Mouse (Mus musculus): ENCODE measurements around the gene Cox20.
A peak's percentile ranks its signal among the peaks of the same experiment; 100 is the strongest.
"Not testable (repeated sequence)": the region's sequence is repeated elsewhere in the genome, so short reads cannot be mapped to it uniquely, and the experiment has no call there.

Cox20 gene

DNA sequence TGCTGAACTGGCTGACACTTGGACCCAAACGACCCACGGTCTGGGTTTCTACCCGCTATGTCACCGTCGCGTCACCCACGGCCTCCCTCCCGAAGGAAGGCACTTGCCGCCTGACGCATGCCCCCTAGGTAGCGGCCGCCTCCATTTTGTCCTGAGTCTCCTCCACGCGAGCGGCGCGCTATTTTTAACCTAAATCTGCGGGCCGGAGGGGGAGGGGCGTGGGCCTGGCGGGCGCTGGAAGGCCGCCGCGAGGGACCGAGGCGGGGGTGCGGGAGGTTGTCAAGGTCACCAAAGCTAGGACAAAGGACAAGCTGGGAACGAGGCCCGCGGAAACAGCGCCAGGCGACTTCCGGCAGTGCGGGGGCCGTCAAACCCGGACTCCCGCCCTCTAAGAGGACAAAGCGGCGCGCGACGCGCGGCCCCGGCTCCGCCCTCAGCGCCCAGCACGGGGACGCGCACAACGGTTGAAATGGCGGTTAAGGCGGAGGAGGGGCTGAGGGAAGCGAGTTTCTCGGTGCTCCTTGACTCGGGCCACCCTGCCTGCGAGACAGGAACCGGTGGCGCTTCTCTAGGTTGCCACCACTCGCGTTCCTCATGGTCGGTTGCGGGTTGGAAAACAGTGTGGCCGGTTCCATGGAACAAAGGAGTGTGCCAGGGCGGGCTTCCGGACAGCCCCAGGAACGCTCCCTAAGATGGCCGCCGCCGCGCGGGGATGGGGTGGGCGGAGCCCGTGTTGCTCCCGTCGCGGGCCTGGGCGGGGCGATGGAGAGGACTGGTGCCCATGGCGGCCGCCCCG is at the start of gene Cox20:
TSS of gene Cox20 (plus strand) at position 742 of the 796 bp plus-strand sequence.
- DNase-seq, result peak; percentile 97

DNA sequence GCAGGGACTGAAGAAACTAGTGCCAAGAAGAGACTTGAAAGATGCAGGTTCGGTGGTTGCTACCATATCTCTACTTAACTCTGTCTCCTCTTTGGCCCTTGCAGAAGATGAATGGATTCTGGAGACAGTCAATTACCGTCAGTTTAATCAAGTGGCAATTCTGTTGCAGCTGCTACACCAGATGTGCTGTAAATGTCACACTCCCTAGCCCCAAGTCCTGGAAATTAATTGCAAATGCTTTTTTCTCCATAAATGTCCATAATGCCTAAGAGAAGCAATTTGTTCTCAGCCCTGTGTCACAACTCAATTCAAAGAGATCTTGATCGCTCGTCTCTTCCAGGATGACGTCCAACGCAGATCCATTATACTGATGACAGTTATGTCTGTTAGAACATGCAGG is 48.3 kb upstream of the Cox20 start:
- no peak for DNase-seq

DNA sequence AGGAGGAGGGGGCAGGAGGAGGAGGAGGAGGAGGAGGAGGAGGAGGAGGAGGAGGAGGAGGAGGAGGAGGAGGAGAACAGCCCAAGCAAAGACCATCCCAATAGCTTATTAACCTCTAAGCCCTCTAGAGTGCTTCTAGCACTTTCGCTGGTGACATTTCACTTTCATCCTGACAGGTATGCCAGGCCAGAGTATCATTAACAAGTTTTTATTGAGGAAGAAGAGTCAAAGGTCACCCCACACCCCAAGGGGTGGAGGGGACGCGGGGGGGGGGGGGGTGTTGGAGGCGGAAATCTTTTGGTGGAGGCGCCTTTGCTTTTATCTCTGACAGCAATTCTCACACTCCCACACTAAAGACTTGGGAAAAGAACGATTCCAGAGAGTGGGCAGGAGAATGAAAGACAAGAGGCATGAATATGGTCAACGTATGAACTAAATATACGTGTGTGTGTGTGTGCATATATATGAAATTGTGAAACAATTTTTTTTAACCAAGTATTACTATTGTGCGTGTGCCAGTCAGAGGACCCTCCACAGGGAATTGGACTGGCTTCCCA is 43.7 kb upstream of the Cox20 start:
- DNase-seq, result peak; percentile 6

DNA sequence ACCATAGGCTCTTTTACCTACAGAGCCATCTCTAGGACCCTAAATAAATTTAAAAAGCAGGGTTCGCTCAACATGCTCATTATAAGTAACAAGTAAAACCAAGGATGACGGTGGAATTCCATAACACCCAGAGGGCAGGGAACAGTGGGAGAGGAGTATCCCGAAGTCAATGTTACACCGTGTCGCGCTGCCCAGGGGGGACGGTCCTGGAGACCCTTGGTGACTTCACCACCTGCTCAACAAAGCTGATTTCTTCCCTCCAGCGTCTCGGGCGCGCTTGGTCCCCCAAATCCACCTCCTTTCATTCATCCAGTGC is 43.2 kb upstream of the Cox20 start:
- DNase-seq, result no peak

DNA sequence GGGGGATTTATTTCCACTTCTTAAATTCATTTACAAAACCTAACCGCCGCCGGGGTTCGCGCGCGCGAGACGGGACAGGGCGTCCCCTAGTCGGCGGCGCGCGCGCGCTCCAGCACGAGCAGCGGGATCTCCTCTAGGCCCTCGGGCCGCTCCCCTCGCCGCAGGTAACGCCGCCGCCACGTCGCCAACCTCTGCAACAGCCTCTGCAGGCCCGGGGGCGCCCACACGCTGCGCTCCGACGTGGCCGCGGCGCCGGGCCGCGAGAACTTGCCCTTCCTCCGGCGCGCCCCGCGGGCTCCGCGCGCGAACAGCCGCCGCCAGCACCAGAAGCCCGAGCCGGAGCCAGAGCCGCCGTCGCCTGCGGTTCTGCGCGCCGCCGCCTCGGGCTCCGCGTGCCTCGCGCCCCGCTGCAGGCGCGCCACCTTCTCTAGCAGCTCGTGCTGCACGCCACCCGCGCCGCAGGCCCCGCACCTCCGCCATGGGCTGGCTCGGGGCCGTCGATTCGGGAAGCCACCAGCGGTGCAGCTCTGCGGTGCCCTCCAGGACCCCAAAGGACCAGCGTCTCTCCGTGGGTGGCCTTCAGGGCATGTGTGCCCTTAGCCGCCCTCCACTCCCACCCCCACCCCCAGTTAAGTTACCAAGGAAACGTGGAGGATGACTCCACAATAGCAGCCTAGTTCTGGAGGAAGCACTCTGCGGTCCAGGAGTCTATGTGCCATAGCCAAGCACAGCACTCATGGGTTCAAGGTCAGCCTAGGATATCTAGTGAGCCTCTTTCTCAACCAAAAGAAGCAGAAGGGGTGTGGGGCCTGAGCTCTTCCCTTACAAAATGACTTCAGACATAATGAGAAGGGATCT is 42.6 kb upstream of the Cox20 start:
- DNase-seq, result peak; percentile 65

DNA sequence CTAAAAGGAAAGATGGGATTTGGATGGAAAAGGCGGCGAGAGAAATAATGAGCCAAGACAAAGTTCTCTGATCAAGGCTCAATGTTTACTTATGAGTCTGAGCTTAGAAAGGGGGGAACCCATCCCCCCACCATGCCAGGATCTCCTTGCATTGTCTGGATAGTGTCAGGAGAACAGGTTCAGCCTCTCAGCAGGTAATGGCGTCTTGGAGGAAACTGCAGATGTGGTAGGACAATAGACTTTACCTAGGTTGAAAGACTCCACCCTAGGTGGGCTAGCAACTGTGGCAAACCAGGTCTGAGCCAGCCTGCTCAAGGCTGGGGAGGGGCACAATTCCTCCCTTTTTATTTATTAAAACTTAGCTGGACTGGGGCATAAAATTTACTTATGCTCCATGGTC is 35.6 kb upstream of the Cox20 start:
- not testable (repeated sequence) for DNase-seq

DNA sequence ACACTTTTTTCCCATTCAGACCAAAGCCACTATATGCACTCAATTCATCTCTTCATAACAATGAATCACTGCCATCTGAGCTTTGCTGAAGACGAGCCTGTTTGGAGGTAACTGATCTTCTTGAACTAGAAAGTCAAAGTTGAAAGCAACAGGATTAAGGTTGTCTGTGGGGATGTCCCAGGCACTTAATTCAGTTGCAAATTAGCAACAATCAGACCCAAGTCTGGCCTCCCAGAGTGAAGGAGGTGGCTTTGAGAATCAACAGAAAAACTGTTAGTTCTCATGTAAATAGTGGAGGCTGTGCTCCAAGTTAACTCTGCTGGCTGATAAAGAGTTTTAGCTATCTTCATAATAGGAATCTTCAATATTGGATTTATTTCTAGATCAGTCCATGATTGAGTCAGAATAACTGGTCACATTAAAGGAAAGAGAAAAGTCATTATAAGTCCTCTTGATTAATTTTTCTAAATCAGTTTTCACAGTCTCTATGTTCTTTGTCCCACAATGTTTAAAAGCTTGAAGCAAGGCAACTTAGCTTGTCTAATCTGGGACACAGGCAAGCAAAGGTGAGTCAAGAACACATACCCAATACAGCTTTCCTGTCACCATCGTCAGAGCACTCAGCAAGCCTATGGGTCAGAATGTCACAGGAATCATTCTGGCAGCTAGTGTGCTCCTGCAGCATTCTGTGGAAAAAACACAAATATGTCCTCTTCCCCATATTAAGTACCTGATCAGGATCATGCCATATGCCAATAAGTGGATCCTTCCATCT is 34.8 kb upstream of the Cox20 start:
- DNase-seq, result no peak

DNA sequence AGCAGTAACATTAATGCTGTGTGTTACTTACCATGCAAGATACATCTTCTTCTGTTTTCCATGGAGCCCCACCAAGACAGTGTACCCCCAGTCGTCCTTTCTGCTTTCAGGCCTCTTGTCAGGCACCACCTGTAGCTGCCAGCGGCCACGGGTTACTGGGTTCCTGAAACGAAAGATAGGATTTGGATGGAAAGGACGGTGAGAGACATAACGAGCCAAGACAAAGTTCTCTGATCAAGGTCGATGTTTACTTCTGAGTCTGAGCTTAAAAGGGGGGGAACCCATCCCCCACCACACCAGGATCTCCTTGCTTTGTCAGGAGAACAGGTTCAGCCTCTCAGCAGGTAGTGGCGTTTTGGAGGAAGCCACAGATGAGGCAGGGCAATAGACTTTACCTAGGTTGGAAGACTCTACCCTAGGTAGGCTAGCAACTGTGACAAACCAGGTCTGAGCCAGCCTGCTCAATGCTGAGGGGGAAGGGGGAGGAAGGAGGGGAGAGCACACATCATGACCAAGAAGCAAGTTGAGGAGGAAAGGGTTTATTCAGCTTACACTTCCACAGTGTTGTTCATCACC is 31.2 kb upstream of the Cox20 start:
- DNase-seq, result no peak

DNA sequence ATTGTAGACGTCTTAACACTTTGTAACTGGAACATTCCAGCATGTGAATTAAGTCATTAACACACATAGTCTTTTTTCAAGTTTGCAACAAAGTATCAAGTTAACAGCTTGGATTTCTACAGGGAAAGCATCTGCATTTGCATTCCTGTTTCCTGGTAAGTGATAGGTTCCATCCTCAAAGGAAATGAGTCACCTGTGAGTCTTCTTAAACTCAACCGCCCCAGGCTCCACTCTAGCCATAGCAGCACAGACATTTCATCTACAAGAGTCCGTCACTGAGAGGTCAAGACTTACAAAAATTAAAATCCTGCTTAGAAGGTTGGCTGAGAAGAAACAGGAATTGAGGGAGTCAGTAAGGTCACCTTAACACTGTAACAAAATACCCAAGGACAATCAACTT is 27.2 kb upstream of the Cox20 start:
- no peak for DNase-seq

DNA sequence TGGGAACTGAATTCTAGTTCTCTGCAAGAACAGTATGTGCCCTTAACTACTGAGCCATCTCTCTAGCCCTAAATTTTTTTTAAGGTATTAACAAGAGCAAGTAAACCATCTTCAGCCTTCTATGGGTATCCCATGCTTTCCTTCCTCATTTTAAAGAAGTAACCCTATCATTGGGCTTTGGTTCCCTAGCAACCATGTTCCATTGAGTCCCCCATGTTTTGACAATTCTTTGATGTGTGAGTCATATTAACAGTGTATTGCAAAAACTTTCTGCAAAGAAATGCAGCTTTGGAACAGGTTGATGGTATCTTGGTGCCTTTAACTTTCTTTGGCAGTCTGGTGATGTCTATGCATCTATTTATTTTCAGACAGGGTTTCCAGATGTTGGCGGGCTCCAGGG is 24.9 kb upstream of the Cox20 start:
- no peak for DNase-seq

DNA sequence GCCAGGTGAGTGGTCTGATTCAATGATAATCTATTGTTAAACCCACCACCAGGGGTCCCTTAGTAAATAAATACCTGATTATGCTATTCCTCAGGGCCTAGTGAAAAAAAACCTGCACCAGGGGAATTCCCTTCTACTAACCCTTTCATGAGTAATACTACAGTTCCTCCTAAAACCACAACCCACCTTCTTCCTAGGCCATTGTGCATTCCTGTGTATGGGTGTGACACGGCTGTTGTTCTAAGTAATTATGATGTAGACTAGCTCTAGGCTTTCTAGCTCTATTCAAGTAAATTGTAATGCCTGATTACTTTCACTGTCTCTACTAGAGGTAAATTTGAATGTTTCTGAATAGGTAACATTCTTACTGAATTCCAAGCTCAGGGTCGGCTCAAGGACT is 17.7 kb upstream of the Cox20 start:
- DNase-seq, result not testable (repeated sequence)

DNA sequence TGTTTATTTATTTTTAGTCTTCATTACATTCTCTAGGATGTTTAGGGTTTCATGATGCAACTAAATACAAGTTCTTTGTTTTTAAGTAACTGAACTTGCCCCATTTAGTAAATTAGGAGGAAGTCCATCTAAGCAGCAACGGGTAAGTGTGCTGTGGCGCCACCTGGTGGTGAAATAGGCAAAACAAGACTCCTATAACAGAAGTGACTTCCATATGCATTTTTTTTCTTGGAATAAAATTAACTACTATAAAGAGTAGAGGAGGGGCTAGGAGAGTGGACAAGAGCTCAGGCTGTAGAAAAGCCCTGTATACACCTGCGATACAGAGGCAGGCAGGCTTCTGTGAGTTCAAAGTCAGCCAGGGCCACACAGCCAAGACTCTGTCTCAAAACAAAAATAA is 15.5 kb upstream of the Cox20 start:
- peak; percentile 79 for DNase-seq

DNA sequence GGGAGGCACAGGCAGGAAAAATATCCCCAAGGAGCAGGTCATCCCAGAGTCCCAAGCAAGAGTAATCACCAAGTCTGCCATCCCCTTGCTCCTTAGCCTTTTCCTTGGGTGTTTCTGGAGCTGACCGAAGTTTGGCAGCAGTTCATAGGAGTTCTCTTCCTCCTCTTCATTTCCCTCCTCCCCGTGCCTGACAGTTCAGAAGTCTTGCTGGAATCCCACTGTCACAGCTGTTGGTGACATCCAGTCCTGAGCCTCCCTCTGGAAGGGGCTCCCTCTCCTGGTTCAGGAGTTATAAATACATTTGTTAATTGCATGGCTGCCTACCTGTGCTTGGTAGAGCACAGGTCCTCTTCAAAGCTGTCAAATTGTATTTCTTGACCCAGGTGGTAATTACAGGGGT is 9.4 kb upstream of the Cox20 start:
- no peak for DNase-seq

DNA sequence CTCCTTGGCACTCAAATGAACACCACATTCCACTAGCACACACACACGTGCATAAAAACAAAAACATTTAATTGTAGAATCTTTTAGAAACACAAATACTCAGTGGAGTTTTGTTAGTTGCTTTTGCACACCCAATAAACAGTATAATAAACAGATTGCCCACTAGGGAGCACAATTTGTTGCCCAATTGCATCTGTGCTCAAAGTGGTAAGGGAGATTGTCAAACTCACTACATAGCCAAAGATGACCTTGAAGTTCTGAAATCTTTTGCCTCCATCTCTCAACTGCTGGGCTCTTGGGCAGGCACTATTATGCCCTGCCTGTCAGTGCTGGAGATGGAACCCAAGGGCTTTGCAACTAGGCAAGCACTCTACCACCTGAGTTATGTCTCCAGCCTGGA is 8.8 kb upstream of the Cox20 start:
- DNase-seq, result no peak

DNA sequence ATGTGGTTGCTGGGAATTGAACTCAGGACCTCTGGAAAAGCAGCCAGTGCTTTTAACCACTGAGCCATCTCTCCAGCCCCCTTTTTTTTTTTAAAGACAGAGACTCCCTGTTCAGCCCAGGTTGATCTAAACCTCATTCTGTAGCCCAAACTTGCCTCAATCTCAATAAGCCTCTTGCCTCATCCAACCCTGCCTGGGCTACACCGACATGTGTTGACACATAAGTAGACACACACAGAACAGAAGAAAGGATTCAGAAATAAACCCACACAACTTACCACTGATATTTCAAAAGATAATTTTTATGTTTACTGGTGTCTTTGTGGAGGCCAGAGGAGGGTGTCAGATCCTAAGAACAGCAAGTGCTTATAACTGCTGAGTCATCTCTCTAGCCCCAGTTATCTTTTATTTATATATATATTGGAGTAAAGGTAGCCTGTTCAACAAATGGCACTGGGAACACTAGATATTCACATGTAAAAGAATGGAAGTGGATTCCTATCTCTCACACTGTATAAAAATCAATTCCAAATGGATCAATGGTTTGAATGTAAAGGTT is 5.8 kb upstream of the Cox20 start:
- DNase-seq, result no peak

DNA sequence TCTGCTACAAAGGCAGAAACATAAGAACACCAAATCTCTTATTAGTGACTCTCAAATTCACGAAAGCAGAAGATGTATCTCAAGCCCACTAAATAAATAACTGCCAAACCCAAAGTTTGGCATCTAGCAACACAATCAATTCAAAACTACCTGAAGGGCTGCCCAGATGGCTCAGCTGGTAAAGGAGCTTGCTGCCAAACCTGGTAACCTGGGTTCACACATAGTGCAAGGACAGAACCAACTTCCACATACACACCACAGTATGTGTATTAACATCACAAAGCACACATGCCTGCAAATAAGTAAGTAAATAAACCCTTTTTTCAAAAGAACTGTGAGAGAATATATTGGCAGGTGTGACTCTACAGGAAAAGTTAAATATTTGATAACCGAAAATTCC is 4.7 kb upstream of the Cox20 start:
- DNase-seq, result no peak

DNA sequence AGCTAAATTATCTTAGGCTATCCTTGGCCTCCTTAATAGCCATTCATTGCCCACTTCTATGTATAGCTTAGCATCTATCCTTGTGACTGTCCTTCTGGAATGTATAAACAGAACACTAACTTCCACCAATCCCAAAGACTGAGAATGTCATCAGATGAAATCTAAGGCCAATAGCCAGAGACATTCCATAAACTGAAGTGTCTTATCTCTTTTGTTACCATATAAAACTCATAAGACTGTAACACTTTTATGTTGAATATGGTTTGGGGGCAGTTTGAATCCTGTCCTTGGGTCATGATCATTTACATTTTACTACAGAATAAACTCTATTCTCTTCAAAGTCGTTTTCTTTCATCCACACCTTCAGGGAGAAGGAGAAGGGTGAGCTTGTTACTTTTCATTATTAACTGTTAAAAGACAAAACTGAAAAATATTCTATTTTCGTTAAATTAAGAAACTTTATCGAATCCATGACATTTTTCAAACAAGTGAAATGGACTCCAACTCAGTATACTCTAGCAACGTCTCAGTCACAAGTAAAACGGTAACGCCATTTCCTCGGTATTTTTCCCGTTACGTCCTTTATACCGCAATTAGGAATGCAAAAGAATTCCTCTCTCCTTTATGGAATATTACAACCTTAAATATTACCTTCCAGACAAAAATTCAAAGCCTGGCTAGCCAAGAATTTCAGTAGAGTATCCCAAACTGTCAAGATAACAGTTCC is 1.5 kb upstream of the Cox20 start:
- peak; percentile 64 for DNase-seq

DNA sequence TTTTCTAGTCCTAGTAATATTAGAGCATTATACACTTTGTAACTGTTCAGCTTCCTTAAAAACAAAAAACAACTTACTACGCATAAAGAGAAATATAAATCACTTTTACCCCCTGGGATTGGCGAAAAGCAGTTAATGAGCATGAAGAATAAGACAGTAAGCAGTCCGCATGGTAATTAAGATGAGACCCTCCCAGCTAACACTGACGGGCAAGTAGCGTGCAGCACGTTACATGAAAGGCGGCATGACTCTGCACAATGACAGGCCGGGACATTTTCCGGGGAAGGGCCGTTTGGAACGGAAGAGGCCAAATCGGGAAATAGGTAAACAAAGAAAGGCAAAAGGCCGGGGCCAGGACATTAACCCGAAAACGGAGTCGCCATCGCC is 935 bp upstream of the Cox20 start:
- DNase-seq, result no peak

DNA sequence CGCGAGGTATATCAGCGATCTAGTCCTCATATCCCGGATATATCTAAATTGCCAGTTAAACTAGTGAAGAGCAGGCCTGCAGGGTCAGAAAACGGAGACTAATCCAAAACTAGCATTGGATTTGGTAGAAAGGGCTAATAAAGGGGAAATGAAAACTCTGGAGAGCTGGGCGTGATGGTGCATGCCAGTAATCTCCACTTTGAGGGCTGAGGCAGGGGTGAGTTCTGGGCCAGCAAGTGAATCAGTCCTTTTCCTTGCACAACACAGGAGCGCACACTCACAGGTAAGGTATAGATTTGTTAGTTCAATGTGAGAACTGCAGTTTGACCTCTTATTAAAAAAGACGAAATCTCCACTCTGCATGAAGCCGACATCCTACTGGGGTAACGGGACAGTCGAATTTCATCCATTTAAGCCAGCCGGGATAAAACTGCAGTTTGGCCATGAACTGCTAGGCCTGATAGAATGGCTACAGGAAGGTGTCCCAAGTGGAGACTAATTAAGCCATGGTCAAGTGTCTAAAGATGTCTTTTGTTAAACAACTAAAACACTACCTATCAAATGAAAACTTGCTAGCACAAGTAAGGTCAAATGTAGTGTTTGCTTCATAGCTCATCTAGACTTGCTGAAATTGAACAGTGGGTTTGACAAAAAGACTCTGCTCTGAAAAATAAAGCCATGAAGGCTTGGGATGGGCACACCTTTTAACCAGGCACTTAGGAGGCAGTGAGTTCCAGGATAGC is 536 bp downstream of the Cox20 start:
- no peak for DNase-seq

DNA sequence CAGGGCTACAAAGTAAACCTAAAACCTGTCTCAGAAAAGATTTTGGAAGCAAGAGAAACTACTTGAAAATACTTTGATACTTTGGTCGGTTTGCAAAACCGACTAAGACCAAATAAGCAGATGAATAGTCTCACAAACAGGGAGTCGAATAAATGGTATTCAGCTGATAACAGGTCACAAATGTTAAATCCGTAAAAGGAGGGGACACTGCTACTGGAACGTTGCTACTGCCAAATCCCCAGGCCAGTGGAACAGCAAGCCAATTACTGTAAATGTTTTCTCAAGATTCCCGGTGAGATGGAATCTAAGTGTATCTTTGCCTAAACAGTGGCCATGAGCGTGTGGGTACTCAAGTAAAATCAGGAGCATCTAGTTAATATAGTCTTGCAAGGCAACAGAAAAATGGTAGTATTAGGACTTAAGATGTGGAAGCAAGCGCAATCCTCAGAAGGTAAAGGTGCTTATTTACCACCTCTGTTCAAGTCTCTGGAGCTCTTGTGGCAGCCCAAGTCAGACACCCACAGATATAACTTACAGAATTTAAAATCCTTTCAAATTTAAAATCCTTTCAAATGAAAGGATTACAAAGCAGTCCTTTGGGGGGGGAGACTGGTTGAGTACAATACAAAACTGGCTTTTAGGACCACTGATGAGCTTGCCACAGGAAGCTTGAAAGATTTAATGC is 1.2 kb downstream of the Cox20 start:
- no peak for DNase-seq

Data from cerebellum, adult 9-10 months (tissue).